Mouse (Mus musculus): ENCODE results near the gene Sox15.
"Not testable (repeated sequence)": the region's sequence is repeated elsewhere in the genome, so short reads cannot be mapped to it uniquely, and the experiment has no call there.

Sox15 gene

GRCm38 (mm10) chr11:69655264-69656064 lies at the start of gene Sox15:
Gene Sox15, plus strand, starts transcription at chr11:69655314.
- peak; percentile 69 for DNase-seq

- peak; percentile 64 for DNase-seq
Observed at GRCm38 (mm10) chr11:69605726-69606490, 49.2 kb upstream of the Sox15 start, which contains the start of gene Atp1b2. Gene Atp1b2, minus strand, starts transcription at chr11:69605942.

GRCm38 (mm10) chr11:69606491-69606795 lies 48.7 kb upstream of the Sox15 start:
- DNase-seq: no peak

- DNase-seq: no peak
Observed at GRCm38 (mm10) chr11:69606832-69607231, 48.3 kb upstream of the Sox15 start.

GRCm38 (mm10) chr11:69608525-69608924 lies 46.6 kb upstream of the Sox15 start:
- no peak for DNase-seq

GRCm38 (mm10) chr11:69609416-69609815 lies 45.7 kb upstream of the Sox15 start:
- DNase-seq: no peak

GRCm38 (mm10) chr11:69610899-69611298 lies 44.2 kb upstream of the Sox15 start:
- DNase-seq: no peak

- DNase-seq: peak; percentile 90
Observed at GRCm38 (mm10) chr11:69613553-69614256, 41.4 kb upstream of the Sox15 start.

- not testable (repeated sequence) for DNase-seq
Observed at GRCm38 (mm10) chr11:69614257-69614588, 40.9 kb upstream of the Sox15 start.

GRCm38 (mm10) chr11:69616781-69617180 lies 38.3 kb upstream of the Sox15 start:
- DNase-seq: no peak

- no peak for DNase-seq
Observed at GRCm38 (mm10) chr11:69617805-69618204, 37.3 kb upstream of the Sox15 start, which contains the start of gene Shbg. Gene Shbg, minus strand, starts transcription at chr11:69617905.

- DNase-seq: no peak
Observed at GRCm38 (mm10) chr11:69620394-69621081, 34.6 kb upstream of the Sox15 start.

- DNase-seq: peak; percentile 38
Observed at GRCm38 (mm10) chr11:69621571-69622268, 33.4 kb upstream of the Sox15 start, which contains the start of gene Sat2. Gene Sat2, plus strand, starts transcription at chr11:69622024.

GRCm38 (mm10) chr11:69622406-69622805 lies 32.7 kb upstream of the Sox15 start:
- DNase-seq: no peak

GRCm38 (mm10) chr11:69623006-69623405 lies 32.1 kb upstream of the Sox15 start:
- no peak for DNase-seq

- DNase-seq: not testable (repeated sequence)
Observed at GRCm38 (mm10) chr11:69624339-69624738, 30.8 kb upstream of the Sox15 start.

GRCm38 (mm10) chr11:69628286-69628685 lies 26.8 kb upstream of the Sox15 start:
- DNase-seq: peak; percentile 86

- DNase-seq: peak; percentile 14
Observed at GRCm38 (mm10) chr11:69629802-69630201, 25.3 kb upstream of the Sox15 start.

GRCm38 (mm10) chr11:69632284-69633089 lies 22.6 kb upstream of the Sox15 start, which contains the start of gene Fxr2:
Gene Fxr2, plus strand, starts transcription at chr11:69632990.
- peak; percentile 100 for DNase-seq

GRCm38 (mm10) chr11:69633128-69633866 lies 21.8 kb upstream of the Sox15 start:
- DNase-seq: peak; percentile 70

Measured in lung, postnatal 14 days (tissue).